In the genomic region with DNA sequence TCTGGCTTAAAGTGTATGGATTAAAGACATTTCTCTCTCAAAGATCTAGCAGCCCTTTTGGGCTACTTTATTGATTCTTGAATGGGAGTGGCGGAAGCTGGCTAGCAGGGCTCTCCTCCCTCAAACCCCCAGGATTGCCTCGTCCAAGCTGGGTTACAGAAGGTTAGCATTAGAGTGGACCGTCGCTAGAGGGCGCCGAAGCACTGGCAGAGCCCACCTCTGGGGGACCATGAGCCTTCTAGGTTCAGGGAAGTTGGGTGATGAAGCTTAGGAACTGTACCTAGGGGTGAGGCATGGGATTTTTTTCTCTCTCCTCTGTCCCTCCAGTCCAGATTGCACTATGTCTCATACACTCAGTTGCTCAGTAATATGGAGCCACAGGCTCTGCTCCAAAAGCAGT, we compare ENCODE assay signal across 8 mouse cellular contexts. TPM values are rescaled to one million over a fixed set of nuclear protein-coding genes. Genes with fewer than 3 reads are reported as not detected.
DNase-seq lines count a peak whose midpoint lies in the region; ATAC-seq lines count a peak whose summit lies in the region.

No protein-coding gene starts in this region.

- peaks cover 7% of the 10 kb centered on the region for H3K27me3 ChIP-seq in liver, embryonic 13.5 days
- peaks cover 16% of the 10 kb centered on the region for H3K27me3 ChIP-seq in neural tube, embryonic 12.5 days (replicated peaks)

- no peak overlapping the region for H3K9ac ChIP-seq in liver, embryonic 13.5 days
- H3K9ac ChIP-seq in neural tube, embryonic 12.5 days = no peak overlapping the region

- peak; percentile 88 for ATAC-seq in frontal cortex, adult (ENCODE audit: low TSS enrichment)
- ATAC-seq in liver, embryonic 13.5 days (ENCODE audit: low read depth) = no peak
- peak; percentile 74; the same call in 1 of the 2 replicates for ATAC-seq in neural tube, embryonic 12.5 days (ENCODE audit: low FRiP score, low read depth)

- H3K4me2 ChIP-seq in liver, embryonic 13.5 days = no peak overlapping the region
- H3K4me2 ChIP-seq in neural tube, embryonic 12.5 days (replicated peaks) = no peak overlapping the region

- no peak overlapping the region for H3K4me3 ChIP-seq in liver, embryonic 13.5 days (replicated peaks)
- H3K4me3 ChIP-seq in neural tube, embryonic 12.5 days = no peak overlapping the region

- peak; percentile 47 for DNase-seq in urinary bladder, postnatal 25 days (ENCODE audit: low spot score)
- DNase-seq in urinary bladder, postnatal 10 days (ENCODE audit: low spot score) = no peak
- peak; percentile 24 for DNase-seq in cerebellum, adult 8-10 months
- peak; percentile 34 to 59 for DNase-seq in kidney, adult 8-10 months
- peak; percentile 1 for DNase-seq in liver, embryonic 13.5 days
- peak; percentile 51 for DNase-seq in thymus, postnatal 14 days

- 3% methylated on average over 6 of the region's 6 CpGs for WGBS in liver, embryonic 13.5 days (ENCODE audit: insufficient replicate concordance)
- WGBS in neural tube, embryonic 12.5 days = 2% methylated on average over 6 of the region's 6 CpGs

- no peaks in the 10 kb centered on the region for H3K9me3 ChIP-seq in liver, embryonic 13.5 days (replicated peaks)
- no peaks in the 10 kb centered on the region for H3K9me3 ChIP-seq in neural tube, embryonic 12.5 days

- no peaks in the 10 kb centered on the region for H3K4me1 ChIP-seq in liver, embryonic 13.5 days (replicated peaks)
- no peaks in the 10 kb centered on the region; the same call in 1 of the 2 replicates for H3K4me1 ChIP-seq in neural tube, embryonic 12.5 days

- H3K27ac ChIP-seq in liver, embryonic 13.5 days = no peak overlapping the region
- no peak overlapping the region for H3K27ac ChIP-seq in neural tube, embryonic 12.5 days

- H3K36me3 ChIP-seq in liver, embryonic 13.5 days = no peaks in the 10 kb centered on the region
- H3K36me3 ChIP-seq in neural tube, embryonic 12.5 days = no peaks in the 10 kb centered on the region

RNA-seq across cellular contexts. Expression of a gene that starts 27.4 kb away (rescaled TPM):
- 0.09 and 0.12 TPM in 2 replicates for polyA plus RNA-seq in liver, embryonic 13.5 days (2015; fragmentation: Nextera tagmentation; extraction: Ambion mirVana)
- polyA plus RNA-seq in neural tube, embryonic 12.5 days (2016; fragmentation: Nextera tagmentation; extraction: Ambion mirVana) = 4.1 and 4.6 TPM in 2 replicates
